Mouse (Mus musculus) embryonic fibroblast, embryonic 13.5 days (primary cell): ENCODE measurements around the gene Olfr311. TPM values are rescaled to one million over a fixed set of nuclear protein-coding genes. Genes with fewer than 3 reads are reported as not detected.
"Not testable (repeated sequence)": the region's sequence is repeated elsewhere in the genome, so short reads cannot be mapped to it uniquely, and the experiment has no call there.

Source experiments
- H3K27ac ChIP-seq: 2 replicates; pipeline ENCODE4 v1.5.1; 2012; ENCODE audit warnings: low read length, control low read depth, inconsistent platforms; ENCODE audit not compliant: insufficient read depth
- H3K4me1 ChIP-seq: 2 replicates; pipeline ENCODE4 v1.6.1; 2011; ENCODE audit warnings: low read length; ENCODE audit not compliant: control insufficient read depth, insufficient read depth
- H3K4me3 ChIP-seq: 2 replicates; pipeline ENCODE4 v1.5.1; 2011; ENCODE audit warnings: mild to moderate bottlenecking, control low read depth, low read length; ENCODE audit not compliant: insufficient read depth
- CTCF ChIP-seq: IDR thresholded peaks from 2 replicates; pipeline ENCODE4 v1.5.1; 2011; ENCODE audit warnings: mild to moderate bottlenecking, control low read depth, low read length, moderate library complexity, borderline replicate concordance; ENCODE audit not compliant: insufficient read depth
- POLR2A ChIP-seq: IDR thresholded peaks from 2 replicates; pipeline ENCODE4 v1.6.1; 2011; ENCODE audit warnings: low read depth, mild to moderate bottlenecking, control low read depth, low read length, moderate library complexity
- polyA plus RNA-seq: library from polyadenylated mRNA; stranded (reverse); fragments of >200 nt; gene quantifications from 2 replicates; pipeline ENCODE4 v1.2.4, GENCODE M21; 2011; ENCODE audit warnings: low read depth; ENCODE audit not compliant: missing spikeins, insufficient read length

Olfr311 gene
- polyA plus RNA-seq, 1 experiment, result not detected

DNA sequence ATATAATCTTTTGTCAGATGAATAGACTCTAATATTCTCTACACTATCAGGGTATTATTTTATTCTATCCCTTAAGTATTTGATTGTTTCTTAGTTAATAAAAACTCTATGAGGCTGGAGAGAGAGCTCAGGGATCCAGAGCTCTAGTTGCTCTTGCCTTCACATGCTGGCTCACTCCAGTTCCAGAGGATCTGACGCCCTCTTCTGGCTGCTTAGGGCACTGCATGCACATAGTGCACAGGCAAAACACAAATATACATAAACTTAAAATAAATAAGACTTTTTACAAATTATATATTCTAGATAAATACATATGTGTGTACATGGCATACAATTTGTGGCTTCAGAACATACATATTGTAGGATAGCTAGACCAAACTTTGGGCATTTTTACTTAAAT, 27.1 kb upstream of the Olfr311 start:
- no peak overlapping the region for H3K4me3 ChIP-seq
- TF ChIP-seq CTCF (no peak), POLR2A (no peak)
- no peak overlapping the region for H3K27ac ChIP-seq
- no peaks in the 10 kb centered on the region for H3K4me1 ChIP-seq

DNA sequence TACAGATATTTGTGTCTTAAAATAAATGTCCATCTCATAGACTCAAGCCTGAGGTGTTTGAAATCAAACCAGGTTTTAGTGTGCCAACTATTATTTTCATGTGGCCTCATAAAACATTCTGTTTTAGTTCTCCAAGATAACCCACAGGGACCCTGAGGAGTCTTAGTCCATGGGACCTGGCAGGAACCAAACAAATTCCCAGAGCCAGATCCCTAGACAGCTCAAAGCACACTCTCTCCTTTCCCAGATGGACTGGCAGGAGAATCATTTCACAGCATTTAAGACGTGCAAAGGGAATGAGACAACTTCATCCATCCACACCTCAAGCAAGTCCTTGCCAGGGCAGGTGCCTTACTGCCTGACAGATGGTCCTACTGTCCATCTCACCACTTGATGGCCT, 24.4 kb upstream of the Olfr311 start, which contains the start of gene Olfr313:
TSS of gene Olfr313 (plus strand) at position 301 of the 400 bp plus-strand sequence.
- H3K27ac ChIP-seq, result not testable (repeated sequence)

DNA sequence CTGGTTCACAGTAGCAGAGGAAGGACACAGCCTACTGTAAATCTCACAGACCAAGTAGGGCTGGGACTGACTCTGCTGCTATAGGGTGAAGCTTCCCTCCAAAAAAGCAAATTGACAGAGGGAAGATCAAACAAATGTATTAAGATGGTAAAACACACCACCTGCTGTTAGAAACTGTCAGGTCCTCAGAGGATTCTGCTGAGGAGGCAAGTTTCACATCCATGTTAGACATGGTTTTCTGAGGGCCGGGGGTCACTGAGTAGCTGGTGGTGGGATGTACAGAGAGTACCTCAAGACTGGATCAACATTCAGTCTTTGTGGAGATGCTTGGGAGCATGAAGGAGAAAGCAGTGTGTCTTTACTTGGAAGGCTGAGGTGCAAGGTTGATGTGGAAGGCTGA, 23.4 kb upstream of the Olfr311 start:
- Histone ChIP-seq H3K27ac (no peak overlapping the region), H3K4me1 (no peaks in the 10 kb centered on the region), H3K4me3 (no peak overlapping the region)
- TF ChIP-seq POLR2A, result no peak

More for the DNA sequence above, 24.4 kb upstream of the Olfr311 start, which contains the start of gene Olfr313:
- H3K4me3 ChIP-seq, H3K4me1 ChIP-seq: not testable (repeated sequence)

DNA sequence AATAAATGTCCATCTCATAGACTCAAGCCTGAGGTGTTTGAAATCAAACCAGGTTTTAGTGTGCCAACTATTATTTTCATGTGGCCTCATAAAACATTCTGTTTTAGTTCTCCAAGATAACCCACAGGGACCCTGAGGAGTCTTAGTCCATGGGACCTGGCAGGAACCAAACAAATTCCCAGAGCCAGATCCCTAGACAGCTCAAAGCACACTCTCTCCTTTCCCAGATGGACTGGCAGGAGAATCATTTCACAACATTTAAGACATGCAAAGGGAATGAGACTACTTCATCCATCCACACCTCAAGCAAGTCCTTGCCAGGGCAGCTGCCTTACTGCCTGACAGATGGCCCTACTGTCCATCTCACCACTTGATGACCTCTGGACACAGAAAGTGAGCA, 10.1 kb upstream of the Olfr311 start, which contains the start of gene Olfr312:
TSS of gene Olfr312 (plus strand) at position 301 of the 400 bp plus-strand sequence.
- H3K4me3 ChIP-seq, H3K4me1 ChIP-seq, H3K27ac ChIP-seq: not testable (repeated sequence)

DNA sequence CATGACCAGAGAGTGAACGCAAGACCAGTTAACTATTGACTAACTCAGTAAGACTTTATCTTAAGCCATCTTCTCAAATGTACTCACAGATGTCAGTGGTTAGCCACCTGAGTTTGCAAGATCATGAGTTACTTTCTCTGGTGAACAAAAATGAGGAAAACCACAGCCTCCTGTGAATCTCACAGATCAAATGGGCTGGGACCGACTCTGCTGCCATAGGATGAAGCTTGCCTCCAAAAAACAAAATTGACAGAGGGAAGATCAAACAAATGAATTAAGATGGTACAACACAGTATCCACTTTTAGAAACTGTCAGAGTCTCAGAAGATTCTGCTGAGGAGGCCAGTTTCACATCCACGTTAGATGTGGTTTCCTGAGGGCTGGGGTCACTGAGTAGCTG, 9.3 kb upstream of the Olfr311 start:
- Histone ChIP-seq H3K4me1 (no peaks in the 10 kb centered on the region), H3K4me3 (no peak overlapping the region), H3K27ac (no peak overlapping the region)
- TF ChIP-seq CTCF, result no peak
- TF ChIP-seq POLR2A, result no peak

DNA sequence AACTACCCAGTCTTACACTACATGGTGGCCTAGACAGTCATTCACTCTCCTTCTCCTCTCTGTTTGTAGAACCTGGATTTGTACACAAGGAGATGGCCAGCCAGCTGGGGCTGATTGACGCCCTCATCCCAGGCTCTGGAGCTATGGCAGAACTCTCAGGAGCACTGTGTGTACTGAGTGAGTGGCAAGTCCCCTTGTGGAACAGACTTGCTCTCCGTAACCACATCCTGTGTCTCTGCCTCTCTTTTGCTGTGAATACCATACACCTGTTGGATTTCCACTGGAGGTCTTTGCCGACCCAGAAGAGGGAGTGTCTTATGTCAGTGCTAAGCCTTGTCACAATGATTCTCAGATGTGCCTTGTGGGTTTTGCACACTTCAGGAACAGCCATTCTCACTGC, 6.5 kb upstream of the Olfr311 start:
- not testable (repeated sequence) for H3K4me1 ChIP-seq, H3K4me3 ChIP-seq

DNA sequence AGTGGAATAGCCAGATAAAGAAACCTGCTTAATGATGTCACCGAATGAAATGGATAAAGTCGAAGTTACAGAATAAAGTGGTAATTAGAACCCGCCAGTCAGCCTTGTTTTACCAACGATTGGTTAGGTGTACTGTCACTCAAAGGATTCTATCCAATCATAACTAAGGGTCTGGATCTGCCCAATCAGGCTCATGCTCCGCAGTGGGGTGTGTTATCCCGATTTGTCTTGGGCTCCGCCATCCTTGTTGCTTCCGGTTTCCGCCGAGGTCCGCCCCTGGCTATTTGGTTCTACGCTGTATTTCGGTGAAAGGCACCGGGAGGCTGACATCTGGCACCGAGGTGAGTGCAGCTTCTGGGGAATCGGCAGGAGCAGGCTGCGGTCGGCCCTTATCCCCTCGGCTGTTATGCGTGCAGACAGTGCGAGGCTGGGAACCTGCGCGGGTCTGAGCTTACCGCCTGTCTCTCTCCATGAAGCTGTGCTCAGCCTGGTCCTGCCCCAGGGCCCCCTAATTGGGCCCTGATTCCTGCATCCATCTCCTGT, 7.9 kb downstream of the Olfr311 start, which contains the start of gene Gm12258:
TSS of gene Gm12258 (plus strand) at position 240 of the 543 bp plus-strand sequence.
- peaks cover 5% of the 10 kb centered on the region for H3K4me1 ChIP-seq
- H3K27ac ChIP-seq, result no peak within 1 kb of the TSS
- TF ChIP-seq CTCF, result no peak
- peak; percentile 87 for TF ChIP-seq POLR2A

More for the DNA sequence above, 6.5 kb upstream of the Olfr311 start:
- H3K27ac ChIP-seq, result not testable (repeated sequence)

DNA sequence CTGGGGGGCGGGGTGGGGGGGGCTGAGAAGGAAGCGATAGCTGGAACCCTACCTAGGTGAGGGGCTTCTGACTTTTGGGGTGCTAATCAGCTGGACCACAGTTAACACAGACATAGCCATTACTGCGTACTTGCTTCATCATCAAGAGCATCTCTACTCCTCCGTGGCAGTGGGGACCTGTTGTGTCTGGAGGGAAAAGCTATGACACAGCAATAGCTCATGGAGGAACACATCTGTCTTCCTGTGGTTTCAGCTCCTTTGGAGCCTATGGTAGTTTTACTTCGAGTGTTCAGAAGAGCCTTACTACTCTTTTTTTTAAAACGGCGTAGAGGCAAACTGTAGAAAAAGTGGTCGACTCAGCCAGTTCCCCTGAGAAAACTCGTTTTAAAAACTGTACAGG, 8.6 kb downstream of the Olfr311 start:
- Histone ChIP-seq H3K4me1 (peaks cover 5% of the 10 kb centered on the region), H3K27ac (no peak overlapping the region), H3K4me3 (peak overlapping the region; percentile 93)
- TF ChIP-seq CTCF, result no peak

More for the DNA sequence above, 7.9 kb downstream of the Olfr311 start, which contains the start of gene Gm12258:
- H3K4me3 ChIP-seq, result peak within 1 kb of the TSS; percentile 93

DNA sequence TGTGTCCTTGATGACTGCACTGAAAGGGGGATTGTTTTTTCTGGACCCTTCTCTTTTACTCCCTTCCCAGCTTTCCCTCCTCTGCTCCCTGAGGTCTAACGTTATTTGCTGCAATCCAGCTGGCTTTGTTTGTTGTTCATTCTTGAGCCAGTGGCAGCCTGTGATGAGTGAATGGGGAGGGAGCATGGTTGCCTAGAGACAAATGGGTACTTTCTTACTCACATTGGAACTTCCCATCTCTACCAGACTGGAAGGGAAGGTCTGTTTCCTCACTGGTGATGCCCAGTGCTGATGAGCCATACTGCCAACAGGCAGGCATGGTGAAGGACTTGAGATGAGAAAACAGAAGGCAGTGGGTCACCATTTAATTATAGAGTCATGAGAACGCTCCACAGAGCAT, 10.7 kb downstream of the Olfr311 start:
- Histone ChIP-seq H3K4me1 (peaks cover 5% of the 10 kb centered on the region), H3K4me3 (no peak overlapping the region), H3K27ac (no peak overlapping the region)
- TF ChIP-seq CTCF (no peak), POLR2A (no peak)

DNA sequence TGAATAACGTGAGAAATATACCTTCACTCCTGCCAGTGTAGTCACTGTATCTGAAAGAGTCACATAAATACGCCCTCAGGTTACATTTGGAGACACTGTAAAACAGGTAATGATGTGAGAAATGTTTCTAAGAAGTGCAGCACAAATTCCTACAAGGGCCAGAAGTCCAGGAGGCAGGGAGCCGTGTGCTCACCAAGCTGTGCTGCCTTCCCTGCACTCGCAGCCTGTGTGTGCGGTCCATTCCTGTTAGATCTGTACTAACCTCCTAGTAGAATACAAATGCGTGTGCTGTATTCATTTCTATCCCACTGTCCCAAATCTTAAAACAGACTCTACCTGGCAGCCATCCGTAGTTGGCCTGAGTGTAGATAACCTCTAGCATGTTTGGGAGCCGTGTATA, 21.7 kb downstream of the Olfr311 start:
- H3K4me3 ChIP-seq, result no peak overlapping the region
- H3K27ac ChIP-seq, result no peak overlapping the region
- TF ChIP-seq POLR2A, result no peak
- no peak for TF ChIP-seq CTCF
- H3K4me1 ChIP-seq, result no peaks in the 10 kb centered on the region

DNA sequence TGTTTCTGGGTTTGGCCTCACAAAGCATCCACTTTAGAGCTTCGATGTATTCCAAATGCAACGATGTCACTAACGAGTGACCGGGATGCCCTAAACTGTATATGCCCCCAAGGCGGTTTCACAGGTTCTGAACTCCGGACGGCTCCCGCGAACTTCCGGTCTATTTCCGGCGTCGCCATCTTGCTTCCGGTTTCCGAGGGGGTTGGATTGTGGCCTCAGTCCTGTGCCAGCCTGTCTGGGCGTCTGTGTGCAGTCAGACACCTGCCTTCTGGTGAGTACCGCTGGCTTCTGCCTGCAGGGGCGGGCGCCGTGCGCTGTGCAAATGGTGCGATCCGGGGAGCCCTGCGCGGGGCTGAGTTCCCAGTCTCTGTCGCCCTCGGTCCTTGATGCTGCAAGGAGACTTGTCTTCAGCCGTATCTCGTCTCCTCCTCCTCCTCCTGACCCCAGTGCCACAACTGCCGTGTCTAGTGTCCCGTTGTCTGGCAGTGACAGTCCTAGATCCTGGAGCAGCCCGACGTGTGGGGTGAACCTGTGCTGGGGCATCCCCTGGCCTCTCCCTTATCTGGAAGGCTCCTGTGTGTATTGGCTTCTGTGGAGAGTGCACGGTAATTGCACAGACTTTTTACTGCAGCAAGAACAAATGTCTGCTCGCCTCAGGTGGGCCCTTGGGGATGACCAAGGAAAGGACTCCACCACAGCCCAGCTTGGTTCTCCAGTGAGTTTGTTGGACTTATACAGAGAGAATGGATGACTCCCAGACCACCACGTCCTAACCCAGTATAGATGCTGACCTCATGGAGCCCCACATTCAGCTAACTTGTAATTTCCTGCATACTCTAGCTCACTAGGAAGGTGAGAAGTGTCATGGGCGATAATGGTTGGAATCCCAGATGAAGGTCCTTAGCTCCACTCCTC, 28.2 kb downstream of the Olfr311 start, which contains the start of gene 2810021J22Rik:
TSS of gene 2810021J22Rik (plus strand) at position 178 of the 915 bp plus-strand sequence.
- Histone ChIP-seq H3K4me3 (peak within 1 kb of the TSS; percentile 85), H3K4me1 (no peaks in the 10 kb centered on the region; the same call in 1 of the 2 replicates)

More for the DNA sequence above, 28.2 kb downstream of the Olfr311 start, which contains the start of gene 2810021J22Rik:
- 0 out of 2 replicates have a peak within 1 kb of the TSS, but pooled peaks have one; percentile 17 for H3K27ac ChIP-seq
- TF ChIP-seq CTCF, result no peak
- peak; percentile 85 for TF ChIP-seq POLR2A
